Mouse (Mus musculus): ENCODE results near the gene Traf4. TPM values are rescaled to one million over a fixed set of nuclear protein-coding genes. Genes with fewer than 3 reads are reported as not detected.
"Not testable (repeated sequence)": the region's sequence is repeated elsewhere in the genome, so short reads cannot be mapped to it uniquely, and the experiment has no call there.

Traf4 gene
- total RNA-seq, 1 experiment from 2014 or later = 6.9 TPM

DNA sequence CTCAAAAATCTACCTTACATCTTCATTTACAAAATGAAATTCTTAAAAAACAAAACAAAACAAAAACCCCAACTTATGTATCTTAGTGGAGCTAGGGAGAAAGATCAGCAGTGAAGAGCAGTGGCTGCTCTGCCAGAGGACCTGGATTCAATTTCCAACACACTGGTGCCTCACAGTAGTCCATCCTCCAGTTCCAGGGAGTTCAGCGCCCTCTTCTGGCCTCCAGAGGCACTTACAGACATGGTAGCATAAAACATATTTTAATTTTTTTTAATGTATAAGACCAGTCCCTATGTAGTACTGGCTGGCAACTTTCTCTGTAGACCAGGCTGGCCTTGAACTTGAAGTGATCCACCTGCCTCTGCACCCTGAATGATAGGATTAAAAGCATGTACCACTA is 14.2 kb downstream of the Traf4 start:
- ATAC-seq (replicated peaks; ENCODE audit: low read depth, poor library complexity, severe bottlenecking) = peak; percentile 60

DNA sequence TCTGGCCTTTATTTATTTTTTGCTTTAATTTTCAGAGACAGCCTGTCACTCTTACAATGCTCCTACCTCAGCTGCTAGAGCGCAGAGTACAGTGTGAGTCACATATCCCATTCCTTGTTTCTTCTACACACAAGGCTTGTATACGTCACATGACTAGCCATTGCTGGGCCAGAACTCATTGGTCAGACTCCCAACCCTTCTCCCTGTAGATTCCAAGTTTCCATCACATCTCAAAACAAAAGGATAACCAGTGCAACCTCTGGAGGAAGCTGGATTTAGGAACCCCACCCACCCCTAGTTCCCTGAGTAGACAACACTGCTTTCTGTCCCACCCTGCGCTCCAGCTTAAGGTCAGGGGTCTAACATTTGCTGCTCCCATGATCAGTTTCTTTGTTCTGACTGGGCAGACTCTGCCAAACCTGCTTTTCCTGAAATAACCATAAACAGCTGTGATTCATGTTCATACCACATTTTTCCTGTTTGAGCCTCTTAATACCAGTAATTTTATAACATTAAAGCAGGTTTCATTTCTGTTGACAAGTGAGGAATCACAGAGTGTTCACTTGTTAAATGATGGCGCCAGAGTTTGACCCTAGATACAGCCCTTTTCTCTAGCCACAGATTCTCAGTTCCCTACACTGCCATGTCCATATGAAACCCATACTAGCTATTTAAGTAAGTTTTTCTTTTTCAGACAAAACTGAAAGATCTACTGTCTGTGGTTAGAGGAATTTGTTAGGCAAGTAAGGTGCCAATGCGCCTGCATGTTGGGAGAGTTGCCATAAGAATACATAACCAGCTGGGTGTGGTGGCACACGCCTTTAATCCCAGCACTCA is 18.5 kb downstream of the Traf4 start:
- ATAC-seq (replicated peaks; ENCODE audit: low read depth, poor library complexity, severe bottlenecking) = no peak

DNA sequence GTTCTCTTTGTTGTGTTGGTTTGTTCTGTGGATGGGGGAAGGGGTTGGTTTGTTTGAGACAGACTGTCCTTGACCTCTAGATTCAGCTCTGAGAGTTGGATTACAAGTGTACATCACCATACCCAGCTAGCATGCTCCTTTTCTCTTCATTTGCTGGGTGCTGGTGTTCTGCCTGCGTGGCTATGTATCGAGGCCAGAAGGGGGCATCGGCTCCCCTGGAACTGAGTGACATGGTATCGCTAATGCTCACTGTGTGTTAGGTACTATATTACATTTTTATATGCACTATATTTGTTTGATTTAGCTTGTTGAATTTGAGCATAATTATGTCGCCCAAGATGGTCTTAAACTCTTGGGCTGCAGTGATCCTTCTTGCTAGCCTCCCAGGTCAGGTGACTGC is 19.2 kb downstream of the Traf4 start:
- ATAC-seq (replicated peaks; ENCODE audit: low read depth, poor library complexity, severe bottlenecking) = no peak

DNA sequence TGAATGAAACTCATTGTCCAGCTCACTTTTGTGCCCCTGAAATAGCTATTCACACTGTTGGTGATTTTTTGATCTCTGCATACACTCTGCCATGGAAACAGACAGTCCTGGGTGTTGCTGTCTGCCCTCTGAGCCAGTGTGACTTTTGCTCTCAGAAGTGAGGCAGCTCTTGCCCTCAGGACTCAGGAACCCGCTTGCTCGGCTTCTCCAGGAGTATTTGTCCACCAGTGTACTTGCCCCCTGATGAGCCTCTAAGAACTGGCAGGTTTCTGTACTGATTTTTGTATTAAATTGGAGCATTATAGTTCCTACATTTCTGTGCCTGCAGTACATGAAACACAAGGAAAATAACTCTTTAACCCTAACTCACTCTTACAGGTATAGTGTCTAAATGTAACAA is 21.9 kb downstream of the Traf4 start:
- ATAC-seq (replicated peaks; ENCODE audit: low read depth, poor library complexity, severe bottlenecking) = no peak

GRCm38 (mm10) chr11:78140665-78141064 is 24.7 kb downstream of the Traf4 start:
- no peak for ATAC-seq (replicated peaks; ENCODE audit: low read depth, poor library complexity, severe bottlenecking)

DNA sequence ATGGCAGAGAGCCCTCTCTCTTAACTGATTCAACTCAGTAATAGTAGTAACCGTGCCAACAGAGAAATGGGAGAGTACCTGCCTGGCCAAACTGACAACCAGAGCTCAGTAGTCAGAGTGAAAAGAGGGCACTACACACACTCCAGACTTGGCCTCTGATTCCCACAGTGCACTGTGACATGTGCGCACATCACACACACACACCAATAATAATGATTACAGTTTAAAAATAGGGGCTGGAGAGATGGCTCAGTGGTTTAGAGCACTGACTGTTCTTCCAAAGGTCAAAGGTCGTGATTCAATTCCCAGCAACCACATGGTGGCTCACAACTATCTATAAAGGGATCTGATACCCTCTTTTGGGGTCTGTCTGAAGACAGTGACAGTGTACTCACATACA is 27.4 kb downstream of the Traf4 start:
- ATAC-seq (replicated peaks; ENCODE audit: low read depth, poor library complexity, severe bottlenecking) = no peak

- ATAC-seq (replicated peaks; ENCODE audit: low read depth, poor library complexity, severe bottlenecking) = no peak
Measured at GRCm38 (mm10) chr11:78137584-78137983, 27.8 kb downstream of the Traf4 start.

GRCm38 (mm10) chr11:78136132-78136531 is 29.3 kb downstream of the Traf4 start:
- peak; percentile 47; the same call in 1 of the 2 replicates for ATAC-seq (replicated peaks; ENCODE audit: low read depth, poor library complexity, severe bottlenecking)

DNA sequence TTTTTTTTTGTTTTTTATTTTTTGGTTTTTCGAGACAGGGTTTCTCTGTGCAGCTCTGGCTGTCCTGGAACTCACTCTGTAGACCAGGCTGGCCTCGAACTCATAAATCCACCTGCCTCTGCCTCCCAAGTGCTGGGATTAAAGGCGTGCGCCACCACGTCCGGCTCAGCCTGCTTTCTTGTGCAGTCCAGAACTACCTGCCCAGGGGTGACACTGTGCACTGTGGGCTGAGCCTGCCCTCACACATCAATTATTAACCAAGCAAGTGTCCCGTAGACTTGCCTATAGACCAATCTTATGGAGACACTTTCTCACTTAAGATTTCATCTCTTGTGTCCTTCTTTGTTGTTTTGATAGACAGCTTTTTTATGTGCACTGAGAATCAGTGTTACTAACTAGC is 30.1 kb downstream of the Traf4 start:
- not testable (repeated sequence) for ATAC-seq (replicated peaks; ENCODE audit: low read depth, poor library complexity, severe bottlenecking)

DNA sequence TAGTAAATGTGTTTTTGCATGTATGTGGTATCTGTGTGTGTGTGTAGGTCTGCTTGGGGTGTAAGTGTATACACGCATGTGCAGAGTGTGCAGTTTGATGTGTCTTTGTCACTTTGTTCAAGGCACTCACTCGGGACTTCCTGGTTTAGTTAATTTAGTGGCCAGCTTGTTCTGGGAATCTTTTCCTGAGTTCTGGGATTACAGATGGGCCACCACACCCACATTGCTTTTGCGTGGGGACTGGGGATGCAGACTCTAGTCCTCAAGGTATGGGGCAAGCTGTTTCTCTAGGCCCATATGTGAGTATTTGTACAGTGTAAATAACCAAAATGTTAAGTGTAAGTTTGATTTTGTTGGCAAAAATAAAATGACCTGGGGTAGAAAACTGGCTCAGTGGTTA is 31.0 kb downstream of the Traf4 start:
- no peak for ATAC-seq (replicated peaks; ENCODE audit: low read depth, poor library complexity, severe bottlenecking)

- no peak for ATAC-seq (replicated peaks; ENCODE audit: low read depth, poor library complexity, severe bottlenecking)
Measured at GRCm38 (mm10) chr11:78133915-78134314, 31.5 kb downstream of the Traf4 start.

GRCm38 (mm10) chr11:78129458-78129857 is 35.9 kb downstream of the Traf4 start:
- ATAC-seq (replicated peaks; ENCODE audit: low read depth, poor library complexity, severe bottlenecking) = no peak

GRCm38 (mm10) chr11:78126739-78127138 is 38.6 kb downstream of the Traf4 start:
- peak; percentile 45; the same call in 1 of the 2 replicates for ATAC-seq (replicated peaks; ENCODE audit: low read depth, poor library complexity, severe bottlenecking)

DNA sequence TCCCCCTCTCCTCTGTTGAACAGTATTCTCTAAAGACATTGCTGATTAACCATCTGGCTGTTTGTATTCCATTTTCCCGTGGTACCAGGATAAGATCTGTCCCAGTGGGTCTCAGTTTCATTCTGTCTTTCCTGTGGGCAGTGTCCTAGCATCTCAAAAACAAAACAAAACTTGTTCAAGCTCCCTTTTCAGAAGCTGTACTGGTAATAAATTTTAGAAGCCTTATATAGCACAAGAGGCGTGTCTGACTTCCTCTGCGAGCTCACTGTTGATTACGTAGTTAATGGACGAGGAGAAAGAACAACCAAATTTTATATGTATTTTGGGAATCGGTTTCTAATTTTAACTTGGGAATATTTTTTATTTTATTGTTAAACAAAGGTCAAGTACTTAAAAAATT is 39.7 kb downstream of the Traf4 start:
- peak; percentile 62 for ATAC-seq (replicated peaks; ENCODE audit: low read depth, poor library complexity, severe bottlenecking)

DNA sequence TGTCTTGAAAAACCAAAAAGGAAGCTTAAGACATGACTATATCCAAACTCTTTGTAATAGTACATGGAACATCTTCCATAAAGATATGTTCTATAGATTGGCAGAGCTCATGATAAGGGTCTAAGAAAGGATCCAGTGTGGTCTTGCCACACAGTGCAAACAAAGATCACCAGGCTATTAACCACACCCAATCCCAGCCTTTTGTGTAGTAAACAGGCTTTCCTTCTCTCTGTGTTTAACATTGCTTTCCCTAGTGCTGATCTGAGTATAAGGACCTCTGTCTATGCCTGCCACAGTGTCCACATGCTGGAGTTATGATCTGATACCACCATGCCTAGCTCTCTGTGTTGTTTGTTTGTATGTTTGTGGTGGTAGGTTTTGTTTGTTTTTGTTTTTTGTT is 41.6 kb downstream of the Traf4 start:
- ATAC-seq (replicated peaks; ENCODE audit: low read depth, poor library complexity, severe bottlenecking) = no peak

- ATAC-seq (replicated peaks; ENCODE audit: low read depth, poor library complexity, severe bottlenecking) = no peak
Measured at GRCm38 (mm10) chr11:78122815-78123214, 42.6 kb downstream of the Traf4 start.

DNA sequence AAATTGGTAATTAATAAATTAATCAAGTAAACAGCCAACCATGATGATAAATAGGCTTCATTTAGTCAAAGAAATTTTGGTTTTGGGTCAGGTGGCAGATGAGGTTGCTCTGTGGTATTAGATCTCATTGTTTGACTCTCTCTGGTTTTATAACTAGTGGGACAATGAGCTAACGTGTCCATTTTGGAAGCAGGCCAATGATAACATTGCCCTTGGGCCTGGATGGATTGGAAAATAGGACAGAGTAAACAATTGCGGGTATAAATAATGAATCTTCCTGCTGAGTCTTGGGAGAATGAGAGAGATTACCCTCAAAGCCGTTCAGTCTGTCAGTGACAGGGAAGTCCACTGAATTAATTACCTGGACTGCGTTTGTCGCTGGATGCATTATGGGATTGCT is 44.2 kb downstream of the Traf4 start:
- no peak for ATAC-seq (replicated peaks; ENCODE audit: low read depth, poor library complexity, severe bottlenecking)

- peak; percentile 55 for ATAC-seq (replicated peaks; ENCODE audit: low read depth, poor library complexity, severe bottlenecking)
Measured at GRCm38 (mm10) chr11:78119898-78120297, 45.5 kb downstream of the Traf4 start.

- no peak for ATAC-seq (replicated peaks; ENCODE audit: low read depth, poor library complexity, severe bottlenecking)
Measured at GRCm38 (mm10) chr11:78118467-78118866, 46.9 kb downstream of the Traf4 start.

DNA sequence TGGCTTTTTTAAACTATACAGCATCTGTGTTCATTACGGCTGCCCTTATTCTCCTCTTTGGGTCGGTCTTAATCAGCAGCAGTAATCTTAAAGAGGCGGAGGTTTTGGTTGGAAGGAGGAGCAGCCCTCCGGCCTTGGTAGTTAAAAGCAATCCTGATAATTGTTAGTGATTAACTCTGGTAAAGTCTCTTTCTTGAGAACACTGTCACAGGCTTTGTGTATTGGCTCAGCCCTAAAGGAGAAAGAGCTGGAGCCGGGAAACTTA is 49.3 kb downstream of the Traf4 start:
- no peak for ATAC-seq (replicated peaks; ENCODE audit: low read depth, poor library complexity, severe bottlenecking)

DNA sequence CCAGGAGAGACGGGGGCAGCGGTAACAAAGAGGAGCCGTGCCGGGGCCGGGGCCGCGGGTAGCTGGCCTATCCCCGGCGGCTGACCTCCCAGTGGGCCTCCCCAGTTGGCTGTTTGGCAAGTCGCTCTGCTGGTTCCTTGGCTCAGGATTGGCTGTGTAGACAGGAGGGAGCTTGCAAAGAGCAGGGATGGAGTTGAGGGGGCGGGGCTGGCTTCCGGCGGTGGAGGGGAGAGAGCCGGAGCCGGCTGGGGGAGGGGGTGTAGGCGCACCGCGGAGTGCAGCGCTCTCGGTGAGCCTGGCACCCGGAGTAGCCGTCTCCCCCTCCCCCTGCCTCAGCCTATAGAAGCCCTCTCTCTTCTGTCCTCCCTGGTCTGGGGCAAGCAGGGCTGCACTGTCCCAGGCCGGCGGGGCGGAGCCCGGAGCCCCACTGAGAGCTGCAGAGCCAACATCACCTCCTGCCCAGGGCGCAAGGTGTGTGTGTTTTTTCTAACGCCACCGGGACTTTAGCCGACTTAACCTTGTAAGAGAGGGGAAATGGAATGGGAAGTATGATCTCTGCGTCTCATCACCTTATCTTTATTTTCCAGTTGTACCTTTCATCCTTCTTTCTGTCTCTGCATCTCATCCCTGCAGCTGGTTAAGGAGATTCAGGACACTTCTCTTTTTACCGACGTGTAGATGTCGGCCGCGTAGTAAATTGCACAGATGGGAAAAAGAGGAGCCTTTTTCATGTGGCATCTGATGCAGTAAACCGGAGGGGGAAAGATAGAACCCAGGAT is 49.8 kb downstream of the Traf4 start:
- ATAC-seq (replicated peaks; ENCODE audit: low read depth, poor library complexity, severe bottlenecking) = peak; percentile 91

Data from common myeloid progenitor, adult 5-6 weeks (primary cell).